In genomic region chr2:106973332-106973958, GRCm38 (mm10) we compare ENCODE assay signal across 8 mouse cellular contexts. TPM values are rescaled to one million over a fixed set of nuclear protein-coding genes. Genes with fewer than 3 reads are reported as not detected.
DNase-seq lines count a peak whose midpoint lies in the region; ATAC-seq and TF ChIP-seq lines count a peak whose summit lies in the region.

No protein-coding gene starts in this region.

- no peak for TF ChIP-seq CTCF in olfactory bulb, adult 2 months (IDR thresholded peaks at IDR 0.05; ENCODE audit: insufficient read depth, low read depth, low read length)

- H3K36me3 ChIP-seq in neural tube, embryonic 11.5 days (ENCODE audit: control insufficient read depth, insufficient read depth, low read length), result no peaks in the 10 kb centered on the region
- H3K36me3 ChIP-seq in embryonic facial prominence, embryonic 15.5 days, result peaks cover 8% of the 10 kb centered on the region; the same call in 1 of the 2 replicates
- H3K36me3 ChIP-seq in limb, embryonic 10.5 days, result peaks cover 20% of the 10 kb centered on the region

- H3K27ac ChIP-seq in neural tube, embryonic 11.5 days (ENCODE audit: low read depth, low read length), result no peak overlapping the region
- H3K27ac ChIP-seq in embryonic facial prominence, embryonic 15.5 days (replicated peaks), result peak overlapping the region; percentile 77; the same call in 1 of the 2 replicates
- H3K27ac ChIP-seq in limb, embryonic 10.5 days, result peak overlapping the region; percentile 97
- no peak overlapping the region for H3K27ac ChIP-seq in olfactory bulb, adult 2 months (ENCODE audit: insufficient read depth, low read depth, low read length)

- peak overlapping the region; percentile 58 for H3K4me2 ChIP-seq in neural tube, embryonic 11.5 days (ENCODE audit: low read depth)
- H3K4me2 ChIP-seq in embryonic facial prominence, embryonic 15.5 days (replicated peaks), result peak overlapping the region; percentile 62

- WGBS in neural tube, embryonic 11.5 days, result 67% methylated on average over 17 of the region's 17 CpGs
- 51% methylated on average over 17 of the region's 17 CpGs for WGBS in embryonic facial prominence, embryonic 15.5 days
- WGBS in limb, embryonic 10.5 days, result 64% methylated on average over 17 of the region's 17 CpGs
- 68% methylated on average over 17 of the region's 17 CpGs for WGBS in olfactory bulb, adult 2 months

- H3K4me3 ChIP-seq in neural tube, embryonic 11.5 days (ENCODE audit: low read depth, low read length), result peak overlapping the region; percentile 85
- H3K4me3 ChIP-seq in embryonic facial prominence, embryonic 15.5 days (replicated peaks), result peak overlapping the region; percentile 65
- peak overlapping the region; percentile 90 for H3K4me3 ChIP-seq in limb, embryonic 10.5 days
- peak overlapping the region; percentile 97 for H3K4me3 ChIP-seq in olfactory bulb, adult 2 months (ENCODE audit: insufficient read depth, low read depth, low read length)

- no peaks in the 10 kb centered on the region for H3K9me3 ChIP-seq in neural tube, embryonic 11.5 days (ENCODE audit: control insufficient read depth, low read length)
- no peaks in the 10 kb centered on the region for H3K9me3 ChIP-seq in embryonic facial prominence, embryonic 15.5 days (replicated peaks)
- H3K9me3 ChIP-seq in limb, embryonic 10.5 days (replicated peaks), result no peaks in the 10 kb centered on the region

- peaks cover 4% of the 10 kb centered on the region; the same call in 1 of the 2 replicates for H3K4me1 ChIP-seq in neural tube, embryonic 11.5 days (ENCODE audit: control insufficient read depth, insufficient read depth, low read length)
- 0 out of 2 replicates have a peak, but pooled peaks cover 11% of the 10 kb centered on the region for H3K4me1 ChIP-seq in embryonic facial prominence, embryonic 15.5 days
- H3K4me1 ChIP-seq in limb, embryonic 10.5 days, result peaks cover 7% of the 10 kb centered on the region; the same call in 1 of the 2 replicates
- peaks cover 2% of the 10 kb centered on the region for H3K4me1 ChIP-seq in olfactory bulb, adult 2 months (ENCODE audit: control insufficient read depth, insufficient read depth, low read length)

- H3K9ac ChIP-seq in neural tube, embryonic 11.5 days (ENCODE audit: low read length), result peak overlapping the region; percentile 96
- peak overlapping the region; percentile 61 for H3K9ac ChIP-seq in embryonic facial prominence, embryonic 15.5 days

- ATAC-seq in neural tube, embryonic 11.5 days (ENCODE audit: insufficient read depth, low FRiP score, low TSS enrichment), result 0 out of 2 replicates have a peak, but pooled peaks have one; percentile 8
- ATAC-seq in embryonic facial prominence, embryonic 15.5 days (ENCODE audit: insufficient number of reproducible peaks, low FRiP score, low TSS enrichment, low read depth), result no peak

- DNase-seq in neural tube, embryonic 11.5 days (ENCODE audit: low spot score), result no peak
- DNase-seq in neural tube, embryonic 10.5 days (ENCODE audit: extremely low spot score, low spot score), result no peak
- DNase-seq in limb, embryonic 10.5 days (ENCODE audit: low spot score), result no peak
- no peak for DNase-seq in spleen, postnatal 36 days (ENCODE audit: low spot score in 2 of 2)
- no peak for DNase-seq in cerebellum, adult 8-10 months
- DNase-seq in yolk sac, embryonic 10.5 days (ENCODE audit: low spot score), result no peak

- no peak for TF ChIP-seq POLR2A in olfactory bulb, adult 2 months (IDR thresholded peaks at IDR 0.05; ENCODE audit: insufficient read depth, low read depth, low read length)

- H3K27me3 ChIP-seq in neural tube, embryonic 11.5 days (ENCODE audit: control insufficient read depth, insufficient read depth, low read length), result no peaks in the 10 kb centered on the region
- H3K27me3 ChIP-seq in embryonic facial prominence, embryonic 15.5 days, result no peaks in the 10 kb centered on the region
- H3K27me3 ChIP-seq in limb, embryonic 10.5 days (ENCODE audit: low read depth, poor library complexity, severe bottlenecking), result no peaks in the 10 kb centered on the region

RNA-seq across cellular contexts. Expression of gene Arl14ep, which starts 0.8 kb away (rescaled TPM):
- 53.8 and 59.3 TPM in 2 replicates for polyA plus RNA-seq in neural tube, embryonic 11.5 days (2014; fragmentation: Nextera tagmentation; extraction: Ambion mirVana)
- 45.7 and 50.6 TPM in 2 replicates for polyA plus RNA-seq in embryonic facial prominence, embryonic 15.5 days (2015; fragmentation: Nextera tagmentation; extraction: Ambion mirVana)
- 49.4 and 58.7 TPM in 2 replicates for polyA plus RNA-seq in limb, embryonic 10.5 days (2016; fragmentation: Nextera tagmentation; extraction: Ambion mirVana)
- not detected in 2 replicates for polyA plus RNA-seq in olfactory bulb, adult 2 months (2012; ENCODE audit: insufficient read depth, insufficient read length, low replicate concordance, missing spikeins)

Comparison
In these comparisons a context has a peak if more than half of its experiments do, and no peak if none do; other contexts are left out.
1. H3K27ac ChIP-seq: peak in embryonic facial prominence, embryonic 15.5 days (single experiment) and limb, embryonic 10.5 days (single experiment); none in neural tube, embryonic 11.5 days (single experiment) and olfactory bulb, adult 2 months (single experiment).
2. Peak in every context shown above with its lines, with median percentiles within 50 percentile points of each other: H3K4me3 ChIP-seq.